Mouse (Mus musculus) embryonic facial prominence, embryonic 12.5 days (tissue): ENCODE data around the gene Fgf15. TPM values are rescaled to one million over a fixed set of nuclear protein-coding genes. Genes with fewer than 3 reads are reported as not detected.

Source experiments
- ATAC-seq: fragments of 200-750 bp; cut with Nextera tagmentation; 2 replicates; pipeline ENCODE4 v1.8.0; 2017; ENCODE audit not compliant: insufficient number of reproducible peaks, insufficient read depth, low FRiP score, low TSS enrichment
- H3K27ac ChIP-seq: fragments of 300-500 bp; sonication (generic); 2 replicates; pipeline ENCODE4 v1.5.1; 2016; ENCODE audit warnings: mild to moderate bottlenecking
- H3K27me3 ChIP-seq: fragments of 300-500 bp; sonication (generic); 2 replicates; pipeline ENCODE4 v1.6.1; 2016; ENCODE audit warnings: mild to moderate bottlenecking, moderate library complexity
- H3K36me3 ChIP-seq: fragments of 300-500 bp; sonication (generic); 2 replicates; pipeline ENCODE4 v1.6.1; 2016; ENCODE audit warnings: mild to moderate bottlenecking
- H3K4me1 ChIP-seq: fragments of 300-500 bp; sonication (generic); 2 replicates; pipeline ENCODE4 v1.6.1; 2016
- H3K4me2 ChIP-seq: fragments of 300-500 bp; sonication (generic); replicated peaks from 2 replicates; pipeline ENCODE4 v1.6.1; 2016; ENCODE audit warnings: mild to moderate bottlenecking, moderate library complexity
- H3K4me3 ChIP-seq: fragments of 300-500 bp; sonication (generic); 2 replicates; pipeline ENCODE4 v1.5.1; 2016; ENCODE audit warnings: mild to moderate bottlenecking
- H3K9ac ChIP-seq: fragments of 300-500 bp; sonication (generic); 2 replicates; pipeline ENCODE4 v1.6.1; 2016; ENCODE audit warnings: mild to moderate bottlenecking, moderate library complexity
- H3K9me3 ChIP-seq: fragments of 300-500 bp; sonication (generic); 2 replicates; pipeline ENCODE4 v1.6.1; 2016; ENCODE audit warnings: mild to moderate bottlenecking, moderate library complexity
- WGBS: fragments of 180-500 bp; shearing (Covaris S2); methylation state at CpG from one replicate; pipeline ENCODE4 v1.1.7; 2016; 5-methylcytosine and 5-hydroxymethylcytosine counted together
- polyA plus RNA-seq: library from polyadenylated mRNA; unstranded; fragments of >200 nt; fragmentation: Nextera tagmentation; extraction: Ambion mirVana; gene quantifications from 2 replicates; pipeline ENCODE4 v1.2.1, GENCODE M21; 2016

The Fgf15 gene
- polyA plus RNA-seq, 1 experiment from 2014 or later, result 30.1 TPM

GRCm38 (mm10) chr7:144942071-144942743 lies 45.9 kb downstream of the Fgf15 start:
- no peak for ATAC-seq
- no peaks in the 10 kb centered on the region for H3K9me3 ChIP-seq
- H3K36me3 ChIP-seq, result no peaks in the 10 kb centered on the region
- no peaks in the 10 kb centered on the region for H3K27me3 ChIP-seq
- H3K4me2 ChIP-seq, result peak overlapping the region; percentile 92
- peak overlapping the region; percentile 50 for H3K9ac ChIP-seq
- peaks cover 19% of the 10 kb centered on the region for H3K4me1 ChIP-seq
- H3K4me3 ChIP-seq, result peak overlapping the region; percentile 71
- WGBS, result under 1% methylated on average over 35 of the region's 35 CpGs
- peak overlapping the region; percentile 95 for H3K27ac ChIP-seq

DNA sequence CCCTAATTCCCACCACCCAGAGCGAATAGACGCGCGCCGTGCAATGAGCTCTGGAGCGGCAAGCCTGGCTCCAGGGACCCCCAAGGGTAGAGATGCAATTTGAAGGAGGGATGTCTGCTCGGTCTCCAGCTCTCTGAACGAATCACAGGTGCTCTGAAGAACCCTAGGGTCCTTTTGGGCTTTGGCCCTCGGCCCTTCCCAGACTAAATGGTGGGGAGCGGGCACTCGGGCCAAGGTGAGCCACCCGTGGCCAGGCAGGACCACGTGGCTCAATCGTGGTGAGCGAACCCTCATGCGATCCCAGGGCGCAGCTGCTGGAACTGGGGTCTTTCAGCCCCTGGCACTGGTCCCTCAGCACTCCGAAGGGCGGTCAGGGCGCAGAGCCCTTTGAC lies 46.4 kb downstream of the Fgf15 start:
- H3K4me1 ChIP-seq, result peaks cover 17% of the 10 kb centered on the region

GRCm38 (mm10) chr7:144943254-144943653 lies 46.9 kb downstream of the Fgf15 start:
- Histone ChIP-seq H3K27me3 (no peaks in the 10 kb centered on the region), H3K9ac (peak overlapping the region; percentile 50), H3K4me1 (peaks cover 17% of the 10 kb centered on the region), H3K4me3 (peak overlapping the region; percentile 71), H3K9me3 (no peaks in the 10 kb centered on the region), H3K27ac (peak overlapping the region; percentile 95), H3K36me3 (no peaks in the 10 kb centered on the region), H3K4me2 (peak overlapping the region; percentile 92)
- no peak for ATAC-seq
- WGBS, result under 1% methylated on average over 45 of the region's 45 CpGs

More for the DNA sequence above, 46.4 kb downstream of the Fgf15 start:
- H3K27me3 ChIP-seq, result no peaks in the 10 kb centered on the region
- peak overlapping the region; percentile 95 for H3K27ac ChIP-seq
- ATAC-seq, result no peak
- no peaks in the 10 kb centered on the region for H3K36me3 ChIP-seq
- WGBS, result under 1% methylated on average over 20 of the region's 20 CpGs
- H3K4me2 ChIP-seq, result peak overlapping the region; percentile 92
- peak overlapping the region; percentile 71 for H3K4me3 ChIP-seq
- peak overlapping the region; percentile 50 for H3K9ac ChIP-seq
- no peaks in the 10 kb centered on the region for H3K9me3 ChIP-seq

Other genes starting within 250 kb of the Fgf15 start
- 10.9 and 15.9 TPM in 2 replicates for gene Ano1, start 144.6 kb upstream of the Fgf15 start, polyA plus RNA-seq
- gene Fgf3, start 58.4 kb upstream of the Fgf15 start, polyA plus RNA-seq, result 0.58 and 1.1 TPM in 2 replicates
- gene Fgf4, start 49.2 kb upstream of the Fgf15 start, polyA plus RNA-seq, result 0.08 and 0.15 TPM in 2 replicates
- 25.2 and 25.5 TPM in 2 replicates for gene LTO1, start 18.6 kb downstream of the Fgf15 start, polyA plus RNA-seq
- gene Ccnd1, start 43.4 kb downstream of the Fgf15 start, polyA plus RNA-seq, result 131 and 156 TPM in 2 replicates